Mouse (Mus musculus) C2C12 (cell line): ENCODE results near the gene Ap1b1.

Source experiments
- CTCF ChIP-seq: IDR thresholded peaks from one replicate; pipeline ENCODE4 v1.5.1; 2011; ENCODE audit not compliant: control insufficient read depth, insufficient read depth, insufficient read length
- MAX ChIP-seq: IDR thresholded peaks from one replicate; pipeline ENCODE4 v1.6.1; 2011; ENCODE audit warnings: mild to moderate bottlenecking, control low read depth

- TF ChIP-seq CTCF (no peak), MAX (no peak)
Measured at GRCm38 (mm10) chr11:5064282-5065055, 77.8 kb downstream of the Ap1b1 start.
